Mouse (Mus musculus): ENCODE results near the gene Vmn1r44. TPM values are rescaled to one million over a fixed set of nuclear protein-coding genes. Genes with fewer than 3 reads are reported as not detected.

Vmn1r44 gene
- polyA plus RNA-seq (2012; rRNA removed): not detected in 2 replicates

GRCm38 (mm10) chr6:89883360-89883759, at the start of gene Vmn1r44:
Vmn1r44 (plus strand) TSS chr6:89883660.

DNA sequence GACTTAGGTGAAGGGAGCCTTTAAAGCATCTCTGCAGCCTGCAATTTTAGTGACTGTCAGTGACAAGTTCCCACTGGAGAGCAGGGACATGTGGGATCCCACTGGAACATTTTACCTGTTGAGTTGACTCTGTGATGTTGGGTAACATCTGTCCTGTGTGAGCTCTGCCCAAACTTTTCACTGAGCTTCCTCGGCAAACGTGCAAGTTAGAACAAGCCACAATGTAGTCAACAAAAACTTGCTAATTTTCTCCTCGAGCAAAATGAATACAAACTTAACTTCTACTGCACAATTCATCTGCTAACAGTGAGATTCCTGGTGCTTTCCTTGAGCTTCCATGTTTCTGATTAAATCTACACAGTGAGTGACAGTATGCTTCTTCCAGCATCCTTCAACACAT, 7.1 kb upstream of the Vmn1r44 start, which contains the start of the genes Vmn1r42 and Vmn1r43:
TSS of gene Vmn1r42 (minus strand) at position 101 of the 400 bp plus-strand sequence.
TSS of gene Vmn1r43 (minus strand) at position 101 of the 400 bp plus-strand sequence.

GRCm38 (mm10) chr6:89940498-89940897, 57.0 kb downstream of the Vmn1r44 start, which contains the start of gene Vmn1r45:
Vmn1r45 (minus strand) TSS chr6:89940598.

Other genes with a start within 250 kb of the Vmn1r44 start
- 7.1 and 7.8 TPM in 2 replicates for gene Txnrd3, start 239.7 kb upstream of the Vmn1r44 start, polyA plus RNA-seq (2012; rRNA removed)
- not detected in 2 replicates for gene Vmn1r40, start 176.1 kb upstream of the Vmn1r44 start, polyA plus RNA-seq (2012; rRNA removed)
- not detected in 2 replicates for gene Vmn1r41, start 142.9 kb upstream of the Vmn1r44 start, polyA plus RNA-seq (2012; rRNA removed)
- gene Vmn1r42, start 7.2 kb upstream of the Vmn1r44 start, polyA plus RNA-seq (2012; rRNA removed): not detected in 2 replicates
- not detected in 2 replicates for gene Vmn1r43, start 7.2 kb upstream of the Vmn1r44 start, polyA plus RNA-seq (2012; rRNA removed)
- gene Vmn1r45, start 56.9 kb downstream of the Vmn1r44 start, polyA plus RNA-seq (2012; rRNA removed): not detected in 2 replicates
- gene Vmn1r46, start 85.7 kb downstream of the Vmn1r44 start, polyA plus RNA-seq (2012; rRNA removed): not detected in 2 replicates
- gene Vmn1r47, start 132.5 kb downstream of the Vmn1r44 start, polyA plus RNA-seq (2012; rRNA removed): not detected in 2 replicates
- not detected in 2 replicates for gene Vmn1r48, start 153.2 kb downstream of the Vmn1r44 start, polyA plus RNA-seq (2012; rRNA removed)
- gene Vmn1r49, start 194.8 kb downstream of the Vmn1r44 start, polyA plus RNA-seq (2012; rRNA removed): not detected in 2 replicates
- gene Vmn1r50, start 217.8 kb downstream of the Vmn1r44 start, polyA plus RNA-seq (2012; rRNA removed): not detected in 2 replicates
- gene Vmn1r51, start 238.9 kb downstream of the Vmn1r44 start, polyA plus RNA-seq (2012; rRNA removed): not detected in 2 replicates

Data from central nervous system, embryonic 11.5 days (tissue).